Mouse (Mus musculus) CH12.LX (cell line): ENCODE measurements around the gene Siah2. TPM values are rescaled to one million over a fixed set of nuclear protein-coding genes. Genes with fewer than 3 reads are reported as not detected.

ENCODE experiments used
- DNase-seq: peaks from one replicate; pipeline ENCODE4 v3.0.0-alpha.2; 2013; ENCODE audit errors: extremely low read depth
- H3K27ac ChIP-seq: 2 replicates; pipeline ENCODE4 v1.5.1; 2012; ENCODE audit warnings: low read depth, mild to moderate bottlenecking, control low read depth, moderate library complexity; ENCODE audit not compliant: insufficient read depth
- H3K27me3 ChIP-seq: replicated peaks from 2 replicates; pipeline ENCODE3; 2012; ENCODE audit warnings: inconsistent platforms
- H3K36me3 ChIP-seq, 2 experiments: replicated peaks in 1 of 2; 2 replicates each; pipeline versions ENCODE3 to v1.6.1; 2012; ENCODE audit warnings: inconsistent platforms in 1 of 2, low read length in 1 of 2, mild to moderate bottlenecking in 1 of 2, mixed read lengths in 1 of 2, moderate library complexity in 1 of 2; ENCODE audit not compliant: control insufficient read depth in 1 of 2, insufficient read depth in 1 of 2
- H3K4me1 ChIP-seq, 2 experiments: 2 replicates each; pipeline ENCODE4 v1.6.1; 2012; ENCODE audit warnings: inconsistent platforms in 1 of 2, moderate library complexity in 1 of 2; ENCODE audit not compliant: insufficient read depth in 2 of 2, control insufficient read depth in 1 of 2
- H3K4me2 ChIP-seq: 2 replicates; pipeline ENCODE4 v1.6.1; 2012; ENCODE audit warnings: low read depth, mild to moderate bottlenecking, control low read depth; ENCODE audit not compliant: poor library complexity, insufficient read depth, severe bottlenecking
- H3K4me3 ChIP-seq, 3 experiments: fragments of 150-350 bp in 1 of 3; sonication (generic) in 1 of 3; replicated peaks in 1 of 3; 2 replicates each; pipeline versions ENCODE3 to v1.5.1; 2011 to 2012; ENCODE audit warnings: low read depth in 2 of 3, low read length in 2 of 3, mild to moderate bottlenecking in 2 of 3, moderate library complexity in 2 of 3, control low read depth in 1 of 3, improper control_type of control experiment in 1 of 3, inconsistent platforms in 1 of 3, mixed read lengths in 1 of 3; ENCODE audit not compliant: poor library complexity in 1 of 3
- H3K79me2 ChIP-seq: replicated peaks from 2 replicates; pipeline ENCODE4 v1.6.1; 2012; ENCODE audit warnings: mild to moderate bottlenecking, moderate library complexity; ENCODE audit not compliant: control insufficient read depth, poor library complexity, insufficient read depth, severe bottlenecking; ENCODE audit errors: extremely low read depth
- H3K9ac ChIP-seq: 2 replicates; pipeline ENCODE4 v1.6.1; 2012; ENCODE audit warnings: low read depth, mild to moderate bottlenecking, control low read depth, moderate library complexity; ENCODE audit not compliant: insufficient read depth
- H3K9me3 ChIP-seq: replicated peaks from 2 replicates; pipeline ENCODE3; 2012; ENCODE audit warnings: low read length, inconsistent platforms, mixed read lengths
- BHLHE40 ChIP-seq: IDR thresholded peaks from 2 replicates; pipeline ENCODE4 v1.6.1; 2011; ENCODE audit warnings: mild to moderate bottlenecking, low read depth, low read length, improper control_type of control experiment
- CHD2 ChIP-seq: IDR thresholded peaks from 2 replicates; pipeline ENCODE4 v1.6.1; 2011; ENCODE audit warnings: low read length, improper control_type of control experiment
- CTCF ChIP-seq, 2 experiments: IDR thresholded peaks in 1 of 2; conservative IDR thresholded peaks in 1 of 2; 2 replicates each; pipeline ENCODE4 v1.5.1; 2011 to 2012; ENCODE audit warnings: low read depth in 2 of 2, low read length in 2 of 2, improper control_type of control experiment in 1 of 2, inconsistent platforms in 1 of 2, mild to moderate bottlenecking in 1 of 2, moderate library complexity in 1 of 2
- E2F4 ChIP-seq: IDR thresholded peaks from 2 replicates; pipeline ENCODE4 v1.6.1; 2011; ENCODE audit warnings: low read depth, low read length, improper control_type of control experiment; ENCODE audit not compliant: insufficient replicate concordance
- ELF1 ChIP-seq: IDR thresholded peaks from 2 replicates; pipeline ENCODE4 v1.6.1; 2014; ENCODE audit warnings: low read depth, mild to moderate bottlenecking, inconsistent platforms, low read length, improper control_type of control experiment
- EP300 ChIP-seq: IDR thresholded peaks from 2 replicates; pipeline ENCODE4 v1.6.1; 2011; ENCODE audit warnings: low read length, improper control_type of control experiment
- GABPA ChIP-seq: IDR thresholded peaks from 2 replicates; pipeline ENCODE4 v1.6.1; 2012; ENCODE audit warnings: low read depth, low read length, improper control_type of control experiment, inconsistent platforms; ENCODE audit not compliant: insufficient replicate concordance
- IRF4 ChIP-seq: IDR thresholded peaks from 2 replicates; pipeline ENCODE4 v1.6.1; 2014; ENCODE audit warnings: low read depth, mild to moderate bottlenecking, inconsistent platforms, low read length, improper control_type of control experiment
- JUND ChIP-seq: conservative IDR thresholded peaks from 2 replicates; pipeline ENCODE4 v1.6.1; 2011; ENCODE audit warnings: low read depth, low read length, improper control_type of control experiment
- KAT2A ChIP-seq: IDR thresholded peaks from 2 replicates; pipeline ENCODE4 v1.6.1; 2012; ENCODE audit warnings: low read length, improper control_type of control experiment, inconsistent platforms; ENCODE audit not compliant: insufficient replicate concordance
- MAFK ChIP-seq: IDR thresholded peaks from 2 replicates; pipeline ENCODE4 v1.6.1; 2011; ENCODE audit warnings: low read length, improper control_type of control experiment; ENCODE audit not compliant: insufficient replicate concordance
- MAX ChIP-seq: IDR thresholded peaks from 2 replicates; pipeline ENCODE4 v1.6.1; 2011; ENCODE audit warnings: low read length, improper control_type of control experiment
- MXI1 ChIP-seq: IDR thresholded peaks from 2 replicates; pipeline ENCODE4 v1.6.1; 2011; ENCODE audit warnings: mild to moderate bottlenecking, low read depth, low read length, improper control_type of control experiment
- NELFE ChIP-seq: IDR thresholded peaks from 2 replicates; pipeline ENCODE4 v1.6.1; 2011; ENCODE audit warnings: low read depth, low read length, improper control_type of control experiment
- SIN3A ChIP-seq: IDR thresholded peaks from 2 replicates; pipeline ENCODE4 v1.6.1; 2012; ENCODE audit warnings: low read length, improper control_type of control experiment, inconsistent platforms
- SMC3 ChIP-seq: IDR thresholded peaks from 2 replicates; pipeline ENCODE4 v1.6.1; 2011; ENCODE audit warnings: low read depth, low read length, improper control_type of control experiment
- UBTF ChIP-seq: IDR thresholded peaks from 2 replicates; pipeline ENCODE4 v1.6.1; 2012; ENCODE audit warnings: low read depth, mild to moderate bottlenecking, inconsistent platforms, low read length, improper control_type of control experiment, moderate library complexity
- USF2 ChIP-seq: conservative IDR thresholded peaks from 2 replicates; pipeline ENCODE4 v1.6.1; 2011; ENCODE audit warnings: low read depth, low read length, improper control_type of control experiment
- ZC3H11A ChIP-seq: IDR thresholded peaks from 2 replicates; pipeline ENCODE4 v1.6.1; 2012; ENCODE audit warnings: low read depth, mild to moderate bottlenecking, inconsistent platforms, low read length, improper control_type of control experiment
- ZKSCAN1 ChIP-seq: IDR thresholded peaks from 2 replicates; pipeline ENCODE4 v1.6.1; 2012; ENCODE audit warnings: low read depth, inconsistent platforms, low read length, improper control_type of control experiment, borderline replicate concordance
- ZMIZ1 ChIP-seq: IDR thresholded peaks from 2 replicates; pipeline ENCODE4 v1.6.1; 2012; ENCODE audit warnings: low read depth, mild to moderate bottlenecking, inconsistent platforms, low read length, improper control_type of control experiment
- ZNF384 ChIP-seq: IDR thresholded peaks from 2 replicates; pipeline ENCODE4 v1.6.1; 2012; ENCODE audit warnings: low read depth, low read length, improper control_type of control experiment, inconsistent platforms
- dilution Hi-C: fragments of 300-500 bp; cut with MboI; formaldehyde crosslinking; loops from 2 replicates; pipeline ENCODE4 v1.14.3; 2020; ENCODE audit warnings: low sequenced_read_pairs; ENCODE audit not compliant: extremely low pct_unique_long_range_greater_than_20kb, extremely low pct_ligation_motif_present
- in situ Hi-C: fragments of 300-500 bp; cut with MboI; formaldehyde crosslinking; loops from 3 replicates; pipeline ENCODE4 v1.14.3; 2019; ENCODE audit warnings: low sequenced_read_pairs, low pct_ligation_motif_present, low pct_unique_long_range_greater_than_20kb, mixed read lengths
- polyA plus RNA-seq: library from polyadenylated mRNA; unstranded; fragments of >175 nt; gene quantifications from 2 replicates; pipeline ENCODE4 v1.2.1, GENCODE M21; 2012; ENCODE audit warnings: low read depth; ENCODE audit not compliant: insufficient read length
- total RNA-seq, 2 experiments: library from RNA; depleted of rRNA; stranded (reverse); fragments of 300-350 nt in 1 of 2; fragments of >200 nt in 1 of 2; gene quantifications; 2 replicates each; pipeline ENCODE4 v1.2.3; 2012 to 2014

The Siah2 gene
- total and polyA plus RNA-seq, 3 experiments = 104 to 142 (median 140) TPM

GRCm38 (mm10) chr3:58731520-58731919 is 39.3 kb upstream of the Siah2 start:
- Histone ChIP-seq H3K4me3 (no peak overlapping the region), H3K27me3 (no peaks in the 10 kb centered on the region), H3K36me3 (peaks cover 8 to 54% of the 10 kb centered on the region in 2 experiments), H3K9ac (no peak overlapping the region), H3K4me1 (peaks cover 4 to 20% of the 10 kb centered on the region in 2 experiments), H3K79me2 (no peaks in the 10 kb centered on the region), H3K4me2 (no peak overlapping the region), H3K27ac (no peak overlapping the region), H3K9me3 (no peaks in the 10 kb centered on the region)
- in situ Hi-C loops = no loop called here
- dilution Hi-C loops = no loop called here
- no peak for TF ChIP-seq MAX
- TF ChIP-seq ZMIZ1 = no peak
- TF ChIP-seq GABPA = no peak
- TF ChIP-seq IRF4 = no peak
- TF ChIP-seq ELF1 = no peak
- no peak for TF ChIP-seq JUND
- no peak for TF ChIP-seq CTCF (conservative IDR thresholded peaks at IDR 0.05 in 1 of 2, IDR thresholded peaks at IDR 0.05 in 1 of 2; ENCODE audit: low read depth in 2 of 2, low read length in 2 of 2)
- TF ChIP-seq BHLHE40 = no peak
- TF ChIP-seq E2F4 = no peak
- TF ChIP-seq UBTF = no peak
- no peak for TF ChIP-seq CHD2
- TF ChIP-seq ZNF384 = no peak
- TF ChIP-seq MAFK = no peak
- no peak for TF ChIP-seq NELFE
- no peak for TF ChIP-seq EP300
- no peak for TF ChIP-seq MXI1
- TF ChIP-seq ZC3H11A = no peak
- no peak for TF ChIP-seq KAT2A
- DNase-seq = no peak

DNA sequence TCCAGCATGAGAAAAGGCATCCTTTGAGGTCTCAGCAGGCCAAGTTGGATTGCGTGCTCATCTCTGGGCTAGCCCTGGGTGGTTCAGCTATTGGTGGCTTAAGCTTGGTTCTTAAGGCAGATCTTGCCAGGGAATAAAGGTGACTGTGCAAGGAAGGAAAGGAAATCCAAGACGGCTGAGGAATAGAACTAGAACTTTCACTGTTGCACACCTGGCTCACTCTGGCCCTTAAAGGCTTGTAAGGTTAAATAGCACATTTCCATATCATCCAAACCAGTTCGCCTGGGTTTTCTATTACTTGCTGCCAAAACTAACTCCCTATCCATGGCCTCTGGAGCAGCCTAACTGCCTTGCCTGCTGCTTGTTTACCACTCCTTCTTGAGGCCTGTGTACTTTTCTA is 38.4 kb upstream of the Siah2 start:
- Histone ChIP-seq H3K9ac (no peak overlapping the region), H3K4me2 (no peak overlapping the region), H3K27ac (no peak overlapping the region), H3K9me3 (no peaks in the 10 kb centered on the region), H3K4me1 (peaks cover 4 to 24% of the 10 kb centered on the region in 2 experiments), H3K36me3 (peaks cover 8 to 60% of the 10 kb centered on the region in 2 experiments), H3K4me3 (no peak overlapping the region), H3K79me2 (no peaks in the 10 kb centered on the region), H3K27me3 (no peaks in the 10 kb centered on the region)
- TF ChIP-seq ZKSCAN1 = no peak
- no peak for TF ChIP-seq UBTF
- TF ChIP-seq EP300 = no peak
- TF ChIP-seq USF2 = no peak
- TF ChIP-seq SIN3A = no peak
- no peak for TF ChIP-seq SMC3
- TF ChIP-seq NELFE = no peak
- dilution Hi-C loops (no loop called here), in situ Hi-C loops (no loop called here)
- no peak for DNase-seq
